Mouse (Mus musculus) erythroblast, embryonic 14.5 days (primary cell): ENCODE measurements around the gene Ppp1r14c.

Experiments
- GATA1 ChIP-seq: IDR thresholded peaks from 2 replicates; pipeline ENCODE4 v1.6.1; 2012; ENCODE audit warnings: low read length, inconsistent platforms, mixed read lengths
- TAL1 ChIP-seq: IDR thresholded peaks from 3 replicates; pipeline ENCODE4 v1.6.1; 2012; ENCODE audit warnings: low read length, inconsistent platforms, mixed read lengths

- TF ChIP-seq GATA1 (no peak), TAL1 (no peak)
Measured at GRCm38 (mm10) chr10:3408036-3408661, 42.3 kb downstream of the Ppp1r14c start.
